Mouse (Mus musculus): ENCODE data around the gene Rpusd3. TPM values are rescaled to one million over a fixed set of nuclear protein-coding genes. Genes with fewer than 3 reads are reported as not detected.

Rpusd3 gene
- polyA plus RNA-seq, 1 experiment from 2014 or later: 18.8 TPM

DNA sequence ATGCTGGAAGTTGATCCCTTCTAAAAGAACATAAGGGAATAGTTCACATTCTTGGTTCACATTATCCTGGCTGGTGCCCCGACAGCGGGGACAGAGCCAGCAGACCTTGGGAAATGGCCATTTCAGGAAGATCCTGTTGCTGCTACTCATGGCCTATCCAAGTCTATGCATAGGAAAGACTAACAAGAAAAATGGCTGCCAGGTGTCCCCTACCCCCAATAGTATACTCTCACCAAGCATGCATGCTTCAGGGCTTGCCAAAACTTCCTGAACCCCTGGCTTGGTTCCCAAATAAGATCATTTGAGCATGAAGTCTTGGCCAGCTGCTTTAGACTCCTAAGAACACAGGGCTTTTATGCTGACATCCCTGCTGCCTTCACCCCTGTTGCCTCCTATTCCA is 32.7 kb upstream of the Rpusd3 start:
- Histone ChIP-seq H3K4me2 (no peak overlapping the region), H3K9ac (no peak overlapping the region), H3K4me3 (ENCODE audit: low read depth, low read length) (no peak overlapping the region), H3K27ac (ENCODE audit: low read depth) (no peak overlapping the region), H3K9me3 (ENCODE audit: low read depth, low read length) (no peaks in the 10 kb centered on the region), H3K4me1 (ENCODE audit: insufficient read depth) (no peaks in the 10 kb centered on the region; the same call in 1 of the 2 replicates), H3K27me3 (ENCODE audit: insufficient read depth, low read length) (no peaks in the 10 kb centered on the region), H3K36me3 (ENCODE audit: insufficient read depth) (peaks cover 22% of the 10 kb centered on the region)
- no peak for TF ChIP-seq CTCF (IDR thresholded peaks at IDR 0.05; ENCODE audit: low read depth)
- WGBS: 61% methylated on average over 2 of the region's 2 CpGs
- DNase-seq (peak; percentile 71), ATAC-seq (ENCODE audit: insufficient read depth) (peak; percentile 47; the same call in 1 of the 2 replicates)

DNA sequence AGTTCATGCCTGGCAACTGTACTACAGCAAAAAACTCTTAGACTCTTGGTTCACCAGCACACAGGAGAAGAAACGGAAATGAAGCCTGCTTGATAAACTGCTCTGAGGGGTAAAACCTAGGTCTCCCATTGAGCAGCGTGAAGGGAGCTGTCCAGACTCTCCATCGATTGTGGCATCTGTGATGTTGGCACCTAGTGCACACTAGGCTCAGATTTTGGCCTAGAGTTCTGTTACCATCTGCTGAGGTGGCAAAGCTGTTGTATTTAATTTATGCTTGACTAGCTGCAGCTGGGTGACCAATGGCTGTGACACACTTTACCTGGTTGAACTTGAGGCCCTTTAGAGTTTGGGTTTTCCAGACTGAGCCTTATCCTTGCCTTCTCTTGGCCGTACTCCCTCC is 28.5 kb upstream of the Rpusd3 start:
- Histone ChIP-seq H3K27me3 (ENCODE audit: insufficient read depth, low read length) (no peaks in the 10 kb centered on the region), H3K4me1 (ENCODE audit: insufficient read depth) (peaks cover 8% of the 10 kb centered on the region), H3K4me2 (no peak overlapping the region), H3K4me3 (ENCODE audit: low read depth, low read length) (no peak overlapping the region), H3K9me3 (ENCODE audit: low read depth, low read length) (no peaks in the 10 kb centered on the region), H3K27ac (ENCODE audit: low read depth) (no peak overlapping the region), H3K36me3 (ENCODE audit: insufficient read depth) (peaks cover 31% of the 10 kb centered on the region), H3K9ac (no peak overlapping the region)
- no peak for TF ChIP-seq CTCF (IDR thresholded peaks at IDR 0.05; ENCODE audit: low read depth)
- ATAC-seq (ENCODE audit: insufficient read depth): no peak
- WGBS: 95% methylated on average over 4 of the region's 4 CpGs
- DNase-seq: no peak

DNA sequence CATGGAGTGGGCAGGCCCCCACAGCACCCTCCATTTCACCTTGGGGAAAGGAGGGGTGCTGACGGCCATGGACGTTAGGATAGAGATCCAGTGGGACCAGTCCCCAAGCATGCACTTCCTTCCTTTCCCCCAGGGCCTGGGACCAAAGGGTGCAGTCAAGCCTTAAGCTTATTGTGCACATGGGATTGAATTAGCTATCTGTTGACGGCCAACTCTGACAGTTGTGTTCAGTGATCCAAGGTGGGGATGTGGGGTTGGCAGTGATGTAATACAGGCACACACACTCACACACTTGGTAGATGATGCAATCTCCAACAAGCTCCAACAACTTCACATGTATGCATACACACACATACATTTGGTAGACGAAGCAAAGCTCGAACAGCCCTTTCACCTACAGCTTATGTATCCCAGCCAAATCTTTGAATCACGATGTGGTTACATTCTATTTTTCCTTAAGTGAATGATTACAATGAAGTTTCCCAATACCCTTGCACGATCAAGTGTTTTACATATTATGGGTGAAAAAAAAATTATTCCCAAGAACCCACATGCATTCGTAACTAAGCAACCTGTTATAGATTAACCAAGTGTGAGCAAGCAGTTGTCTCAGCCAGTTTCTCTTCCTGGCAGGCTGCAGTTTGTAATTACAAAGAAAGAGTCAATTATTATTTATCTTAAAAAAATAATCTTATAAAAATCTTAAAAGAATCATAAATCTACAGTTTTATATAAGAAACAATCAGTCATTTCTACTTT is 25.2 kb upstream of the Rpusd3 start:
- Histone ChIP-seq H3K4me2 (no peak overlapping the region), H3K27ac (ENCODE audit: low read depth) (no peak overlapping the region), H3K36me3 (ENCODE audit: insufficient read depth) (peaks cover 31% of the 10 kb centered on the region), H3K4me3 (ENCODE audit: low read depth, low read length) (no peak overlapping the region), H3K4me1 (ENCODE audit: insufficient read depth) (peaks cover 8% of the 10 kb centered on the region), H3K9me3 (ENCODE audit: low read depth, low read length) (no peaks in the 10 kb centered on the region), H3K9ac (no peak overlapping the region), H3K27me3 (ENCODE audit: insufficient read depth, low read length) (no peaks in the 10 kb centered on the region)
- ATAC-seq (ENCODE audit: insufficient read depth) (no peak), DNase-seq (no peak)
- TF ChIP-seq CTCF (IDR thresholded peaks at IDR 0.05; ENCODE audit: low read depth): no peak
- WGBS: 83% methylated on average over 6 of the region's 8 CpGs

DNA sequence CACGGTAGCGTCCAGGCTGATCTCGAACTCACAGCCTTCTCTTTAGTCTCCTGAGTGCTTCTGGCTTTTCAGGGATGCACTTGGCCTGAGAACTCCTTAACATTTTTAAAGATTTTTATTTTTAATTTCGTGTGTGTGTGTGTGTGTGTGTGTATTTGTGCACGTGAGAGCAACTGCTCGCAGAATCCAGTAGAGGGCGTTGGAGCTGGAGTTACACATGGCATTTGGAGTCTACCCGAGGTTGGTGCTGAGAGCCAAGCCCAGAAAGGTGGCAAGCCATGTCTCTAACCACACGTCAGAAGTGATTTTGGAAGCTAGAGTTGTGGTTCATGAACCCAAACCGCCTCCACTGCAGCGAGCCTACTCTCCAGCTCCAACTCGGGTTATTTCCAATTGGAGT is 24.0 kb upstream of the Rpusd3 start:
- Histone ChIP-seq H3K27me3 (ENCODE audit: insufficient read depth, low read length) (no peaks in the 10 kb centered on the region), H3K4me1 (ENCODE audit: insufficient read depth) (peaks cover 8% of the 10 kb centered on the region), H3K4me3 (ENCODE audit: low read depth, low read length) (peak overlapping the region; percentile 99), H3K36me3 (ENCODE audit: insufficient read depth) (peaks cover 21% of the 10 kb centered on the region), H3K27ac (ENCODE audit: low read depth) (peak overlapping the region; percentile 43; the same call in 1 of the 2 replicates), H3K9me3 (ENCODE audit: low read depth, low read length) (no peaks in the 10 kb centered on the region), H3K4me2 (peak overlapping the region; percentile 83), H3K9ac (peak overlapping the region; percentile 90)
- ATAC-seq (ENCODE audit: insufficient read depth) (no peak), DNase-seq (peak; percentile 32)
- 43% methylated on average over 12 of the region's 12 CpGs for WGBS
- peak; percentile 49; the same call in 1 of the 2 replicates for TF ChIP-seq CTCF (IDR thresholded peaks at IDR 0.05; ENCODE audit: low read depth)

DNA sequence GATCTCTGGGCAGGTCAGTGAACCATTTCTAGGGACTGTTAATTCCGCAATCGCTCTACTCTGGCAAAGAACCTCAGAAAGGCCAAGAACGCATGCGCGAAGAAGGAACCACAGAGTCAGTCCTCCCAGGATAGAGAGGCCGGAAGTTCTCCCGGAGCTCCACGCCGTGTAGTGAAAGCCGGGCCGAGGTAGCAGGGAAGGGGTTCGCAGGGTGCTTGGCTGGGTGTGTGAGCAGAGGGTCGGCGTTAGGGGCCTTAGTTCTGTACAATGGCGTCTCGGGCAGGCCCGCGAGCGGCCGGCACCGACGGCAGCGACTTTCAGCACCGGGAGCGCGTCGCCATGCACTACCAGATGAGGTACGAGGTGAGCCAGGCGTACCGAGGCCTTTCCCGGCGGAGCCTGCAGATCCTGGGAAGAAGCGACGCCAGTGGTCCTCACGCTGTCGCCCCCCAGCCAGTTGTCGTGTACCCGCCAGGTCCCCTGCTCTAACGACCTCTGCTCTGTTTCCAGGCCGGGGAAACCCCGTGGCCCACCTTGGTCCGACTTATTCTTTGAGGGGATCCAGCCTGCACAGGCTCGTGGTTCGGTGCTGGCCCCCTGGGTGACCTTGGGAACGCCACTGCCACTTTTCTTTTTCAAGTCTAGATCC is 23.4 kb upstream of the Rpusd3 start, which contains the start of gene Jagn1:
TSS of gene Jagn1 (plus strand) at position 128 of the 649 bp plus-strand sequence.
- Histone ChIP-seq H3K4me3 (ENCODE audit: low read depth, low read length) (peak within 1 kb of the TSS; percentile 99), H3K4me1 (ENCODE audit: insufficient read depth) (peaks cover 8% of the 10 kb centered on the region), H3K4me2 (peak within 1 kb of the TSS; percentile 83), H3K9me3 (ENCODE audit: low read depth, low read length) (no peaks in the 10 kb centered on the region), H3K27ac (ENCODE audit: low read depth) (peak within 1 kb of the TSS; percentile 43; the same call in 1 of the 2 replicates), H3K9ac (peak within 1 kb of the TSS; percentile 90), H3K27me3 (ENCODE audit: insufficient read depth, low read length) (no peaks in the 10 kb centered on the region), H3K36me3 (ENCODE audit: insufficient read depth) (peaks cover 16% of the 10 kb centered on the region)
- no peak for TF ChIP-seq CTCF (IDR thresholded peaks at IDR 0.05; ENCODE audit: low read depth)
- under 1% methylated on average over 45 of the region's 45 CpGs for WGBS
- ATAC-seq (ENCODE audit: insufficient read depth): peak; percentile 94
- DNase-seq: peak; percentile 98

DNA sequence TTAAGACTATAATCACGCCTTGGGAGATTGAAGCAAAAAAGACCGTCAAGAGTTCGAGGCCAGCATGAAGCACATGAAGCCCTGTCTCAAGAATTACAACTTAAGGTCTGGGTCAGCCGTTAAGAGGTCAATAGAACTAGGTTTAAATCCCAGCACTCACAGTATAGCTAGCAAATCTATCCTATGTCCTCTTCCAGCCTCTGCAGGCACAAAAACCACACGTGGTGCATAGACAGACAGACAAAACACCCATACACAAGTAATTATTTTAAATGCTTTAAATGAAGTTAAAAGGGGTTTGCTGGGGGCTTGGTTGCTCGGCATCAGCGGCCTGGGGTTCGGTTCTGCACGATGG is 22.9 kb upstream of the Rpusd3 start:
- Histone ChIP-seq H3K4me1 (ENCODE audit: insufficient read depth) (peaks cover 8% of the 10 kb centered on the region), H3K9ac (peak overlapping the region; percentile 90), H3K27ac (ENCODE audit: low read depth) (peak overlapping the region; percentile 43; the same call in 1 of the 2 replicates), H3K4me2 (peak overlapping the region; percentile 83), H3K36me3 (ENCODE audit: insufficient read depth) (peaks cover 11% of the 10 kb centered on the region), H3K9me3 (ENCODE audit: low read depth, low read length) (no peaks in the 10 kb centered on the region), H3K4me3 (ENCODE audit: low read depth, low read length) (peak overlapping the region; percentile 99), H3K27me3 (ENCODE audit: insufficient read depth, low read length) (no peaks in the 10 kb centered on the region)
- DNase-seq (no peak), ATAC-seq (ENCODE audit: insufficient read depth) (peak; percentile 23; the same call in 1 of the 2 replicates)
- no peak for TF ChIP-seq CTCF (IDR thresholded peaks at IDR 0.05; ENCODE audit: low read depth)
- WGBS: 36% methylated on average over 9 of the region's 9 CpGs

DNA sequence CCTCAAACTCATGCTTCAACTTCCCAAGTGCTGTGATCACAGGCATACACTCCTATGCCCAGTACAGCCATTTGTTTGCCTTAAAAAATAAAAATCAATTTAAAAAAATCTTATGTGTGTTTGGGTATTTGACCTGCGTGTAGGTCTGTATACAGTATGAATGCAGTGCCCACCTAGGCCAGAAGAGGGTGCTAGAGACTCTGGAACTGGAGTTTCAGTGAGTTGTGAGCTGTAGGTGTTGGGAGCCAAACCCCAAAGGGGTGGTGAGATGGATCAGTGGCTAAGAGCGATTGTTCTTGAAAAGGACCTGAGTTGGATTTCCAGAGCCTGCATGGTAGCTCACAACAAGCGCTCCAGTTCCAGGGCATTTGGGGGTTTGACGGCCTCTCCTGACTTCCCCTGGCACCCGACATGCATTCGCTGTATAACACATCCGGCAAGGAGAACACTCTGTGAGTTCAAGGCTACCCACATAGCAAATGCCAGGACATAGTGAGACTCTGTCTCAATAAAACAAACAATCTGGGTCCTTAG is 22.1 kb upstream of the Rpusd3 start:
- 0 out of 2 replicates have a peak, but pooled peaks cover 4% of the 10 kb centered on the region for H3K36me3 ChIP-seq (ENCODE audit: insufficient read depth)
- ATAC-seq (ENCODE audit: insufficient read depth): peak; percentile 23; the same call in 1 of the 2 replicates
- no peak overlapping the region for H3K27ac ChIP-seq (ENCODE audit: low read depth)
- H3K27me3 ChIP-seq (ENCODE audit: insufficient read depth, low read length): no peaks in the 10 kb centered on the region
- H3K4me2 ChIP-seq: no peak overlapping the region
- peak; percentile 91 for DNase-seq
- no peaks in the 10 kb centered on the region for H3K9me3 ChIP-seq (ENCODE audit: low read depth, low read length)
- no peak overlapping the region for H3K4me3 ChIP-seq (ENCODE audit: low read depth, low read length)
- peaks cover 8% of the 10 kb centered on the region for H3K4me1 ChIP-seq (ENCODE audit: insufficient read depth)
- no peak overlapping the region for H3K9ac ChIP-seq
- 54% methylated on average over 7 of the region's 7 CpGs for WGBS
- TF ChIP-seq CTCF (IDR thresholded peaks at IDR 0.05; ENCODE audit: low read depth): peak; percentile 83
